10 mouse cellular contexts compared by ENCODE assay signal in the genomic region with DNA sequence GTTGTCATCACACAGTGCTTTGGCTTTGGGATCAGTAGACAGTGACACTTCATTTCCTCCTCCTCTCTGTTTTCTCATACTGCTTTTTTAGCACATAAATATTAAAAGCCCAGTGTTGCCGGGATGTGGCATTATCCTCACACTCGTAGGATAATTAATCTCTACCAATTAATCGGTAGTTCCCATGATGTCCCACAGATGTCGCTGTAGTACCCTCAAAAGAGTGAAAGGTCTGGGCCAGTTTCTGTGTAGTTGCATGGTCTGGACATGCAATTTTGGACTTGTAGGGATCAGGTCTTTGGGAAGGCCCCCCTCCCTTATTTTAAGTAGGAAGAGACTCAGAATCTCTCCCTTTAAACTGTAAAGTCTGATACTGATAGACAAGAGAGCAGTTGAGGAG. TPM values are rescaled to one million over a fixed set of nuclear protein-coding genes. Genes with fewer than 3 reads are reported as not detected.
DNase-seq lines count a peak whose midpoint lies in the region; ATAC-seq and TF ChIP-seq lines count a peak whose summit lies in the region.
"Had no signal": no experiment of that assay in that cellular context is flagged by ENCODE, and none has a peak within 500 bp of the region (broad histone marks: within the 10 kb centered on the region; RNA-seq: fewer than 3 reads in every experiment).

No protein-coding gene starts in this region.

- intact Hi-C loops in left cerebral cortex, adult 2 months (cut with DNase I): no loop called here
- intact Hi-C loops in left cerebral cortex, postnatal 36 days (cut with DNase I): no loop called here

- TF ChIP-seq CTCF in left cerebral cortex, adult 2 months (IDR thresholded peaks at IDR 0.05): peak; percentile 64
- peak; percentile 81 for TF ChIP-seq CTCF in E14TG2a.4 (conservative IDR thresholded peaks at IDR 0.05; ENCODE audit: low read length)

- H3K36me3 ChIP-seq in E14TG2a.4 (ENCODE audit: insufficient read depth, low read length): peaks cover 99% of the 10 kb centered on the region

- no peak overlapping the region for H3K27ac ChIP-seq in left cerebral cortex, adult 2 months

- no peak overlapping the region for H3K4me3 ChIP-seq in left cerebral cortex, adult 2 months
- no peak overlapping the region for H3K4me3 ChIP-seq in E14TG2a.4 (replicated peaks; ENCODE audit: low read length)
- H3K4me3 ChIP-seq: erythroblast, embryonic 14.5 days had no signal

- no peaks in the 10 kb centered on the region for H3K9me3 ChIP-seq in E14TG2a.4 (ENCODE audit: low read length)

- ATAC-seq in megakaryocyte, adult 5-6 weeks (ENCODE audit: poor library complexity, severe bottlenecking): no peak

- DNase-seq in adrenal gland, postnatal 14 days: peak; percentile 31
- no peak for DNase-seq in adrenal gland, postnatal 4 days (ENCODE audit: low spot score in 2 of 2)
- DNase-seq in left cerebral cortex, adult 2 months (ENCODE audit: extremely low spot score in 1 of 2, low spot score in 2 of 2): peak; percentile 25 to 36
- DNase-seq in left cerebral cortex, postnatal 36 days (ENCODE audit: low spot score in 2 of 2): no peak
- peak; percentile 18 for DNase-seq in forelimb bud, embryonic 11.5 days (ENCODE audit: low read depth, low spot score)
- no peak for DNase-seq in T-cell, adult 2 months (ENCODE audit: low spot score)

- H3K27me3 ChIP-seq in E14TG2a.4 (ENCODE audit: insufficient read depth, low read length): no peaks in the 10 kb centered on the region

- H3K4me1 ChIP-seq in E14TG2a.4 (replicated peaks; ENCODE audit: low read depth, low read length): no peaks in the 10 kb centered on the region

RNA-seq across cellular contexts. Expression of a gene that starts 18.8 kb away (rescaled TPM):
- 0.93 TPM in 1 of 2 replicates, not detected in the other for total RNA-seq in adrenal gland, postnatal 14 days (2021)
- total RNA-seq in adrenal gland, postnatal 4 days (2021): 1 to 10 TPM; 1.2 to 2.0 TPM
- total RNA-seq in left cerebral cortex, adult 2 months (2021): not detected
- total RNA-seq in left cerebral cortex, postnatal 36 days (2021): not detected
- total RNA-seq in megakaryocyte, adult 5-6 weeks (2015): 19.2 and 23.6 TPM in 2 replicates
- 23.2 and 28.0 TPM in 2 replicates for total RNA-seq in megakaryocyte, adult 5-6 weeks (2017)
- total RNA-seq: left cerebral cortex, postnatal 25 days had no signal

RNA-seq across cellular contexts. Expression of a gene that starts 19.3 kb away (rescaled TPM):
- not detected in 2 replicates for total RNA-seq in adrenal gland, postnatal 14 days (2021)
- under 1 TPM; 0.45 to 0.90 TPM for total RNA-seq in adrenal gland, postnatal 4 days (2021)
- total RNA-seq in left cerebral cortex, adult 2 months (2021): 1 to 10 TPM; 1.1 to 1.7 TPM
- 1 to 10 TPM; 1.6 to 1.7 TPM for total RNA-seq in left cerebral cortex, postnatal 36 days (2021)
- 17.0 and 18.0 TPM in 2 replicates for total RNA-seq in megakaryocyte, adult 5-6 weeks (2015)
- total RNA-seq in megakaryocyte, adult 5-6 weeks (2017): 5.9 and 6.4 TPM in 2 replicates

RNA-seq across cellular contexts. Expression of a gene that starts 39.7 kb away (rescaled TPM):
- 16.5 and 19.3 TPM in 2 replicates for total RNA-seq in adrenal gland, postnatal 14 days (2021)
- total RNA-seq in adrenal gland, postnatal 4 days (2021): 10 to 100 TPM; 27.7 to 28.0 TPM
- 10 to 100 TPM; 53.8 to 57.2 TPM for total RNA-seq in left cerebral cortex, adult 2 months (2021)
- 10 to 100 TPM; 48.4 to 60.7 TPM for total RNA-seq in left cerebral cortex, postnatal 36 days (2021)
- 8.9 and 10.9 TPM in 2 replicates for total RNA-seq in megakaryocyte, adult 5-6 weeks (2015)
- 11.7 and 12.9 TPM in 2 replicates for total RNA-seq in megakaryocyte, adult 5-6 weeks (2017)

RNA-seq across cellular contexts. Expression of a gene that starts 58.9 kb away (rescaled TPM):
- total RNA-seq in adrenal gland, postnatal 14 days (2021): 2.1 TPM in 1 of 2 replicates, not detected in the other
- 1 to 10 TPM; 3.1 to 7.9 TPM for total RNA-seq in adrenal gland, postnatal 4 days (2021)
- not detected for total RNA-seq in left cerebral cortex, adult 2 months (2021)
- not detected for total RNA-seq in left cerebral cortex, postnatal 36 days (2021)
- total RNA-seq in megakaryocyte, adult 5-6 weeks (2015): 2.9 and 7.4 TPM in 2 replicates
- total RNA-seq in megakaryocyte, adult 5-6 weeks (2017): 6.1 and 7.8 TPM in 2 replicates
- total RNA-seq: left cerebral cortex, postnatal 25 days had no signal

Comparison
In these comparisons a context has a peak if more than half of its experiments do, and no peak if none do; other contexts are left out.
1. DNase-seq: peak in adrenal gland, postnatal 14 days (single experiment), left cerebral cortex, adult 2 months (2 of 2) and forelimb bud, embryonic 11.5 days (single experiment); none in adrenal gland, postnatal 4 days (0 of 2), left cerebral cortex, postnatal 36 days (0 of 2) and T-cell, adult 2 months (single experiment).
2. RNA of a gene that starts 18.8 kb away (total RNA-seq): 19.2 to 28.0 TPM in megakaryocyte, adult 5-6 weeks; 1.2 to 2.0 TPM in adrenal gland, postnatal 4 days, 0.93 TPM in adrenal gland, postnatal 14 days, not detected in left cerebral cortex, postnatal 36 days and not detected in left cerebral cortex, adult 2 months; every median in the first group is over 4 times any median in the second.